Mouse (Mus musculus): ENCODE measurements at regions not wholly inside any gene's neighbourhood (a gene's known extent, or its start where the extent isn't known, plus 50 kb on each side); places are given as distances from the start of the nearest gene placed in this dataset.

DNA sequence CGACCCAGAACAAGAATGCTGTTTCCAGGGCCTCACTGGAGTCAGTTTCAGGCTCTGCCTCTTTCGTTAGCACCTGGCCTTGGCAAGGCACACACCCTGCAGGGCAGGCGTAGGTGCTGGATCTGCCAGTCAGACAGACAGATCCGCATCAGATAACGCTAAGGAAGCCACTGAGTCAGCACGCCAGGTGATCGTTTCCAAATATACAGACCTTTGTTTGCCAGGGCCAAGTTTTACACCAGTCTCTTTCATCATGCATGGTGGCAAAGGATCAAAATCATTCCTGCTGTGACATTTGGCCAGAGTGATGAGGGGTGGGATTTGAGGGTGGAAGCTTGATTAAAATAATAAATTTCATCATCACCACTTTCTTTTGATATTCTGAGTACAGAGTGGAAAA, 411.0 kb downstream of the Ofcc1 start:
- 0 out of 2 replicates have a peak, but pooled peaks cover 3% of the 10 kb centered on the region for H3K4me1 ChIP-seq (replicated peaks)
- no peak overlapping the region for H3K4me3 ChIP-seq
- no peaks in the 10 kb centered on the region for H3K27me3 ChIP-seq (ENCODE audit: insufficient read depth, poor library complexity, severe bottlenecking)
- H3K36me3 ChIP-seq = no peaks in the 10 kb centered on the region
- 74% methylated on average over 7 of the region's 7 CpGs for WGBS
- no peak overlapping the region for H3K27ac ChIP-seq
- DNase-seq (ENCODE audit: low spot score) = no peak
- no peaks in the 10 kb centered on the region for H3K9me3 ChIP-seq

GRCm38 (mm10) chr13:39935216-39935615, 426.0 kb downstream of the Ofcc1 start:
- 75% methylated on average over 2 of the region's 2 CpGs for WGBS
- H3K36me3 ChIP-seq = no peaks in the 10 kb centered on the region

GRCm38 (mm10) chr13:39931487-39931886, 429.8 kb downstream of the Ofcc1 start:
- 74% methylated on average over 3 of the region's 3 CpGs for WGBS
- H3K36me3 ChIP-seq = no peaks in the 10 kb centered on the region
- no peak overlapping the region for H3K27ac ChIP-seq
- no peaks in the 10 kb centered on the region for H3K27me3 ChIP-seq (ENCODE audit: insufficient read depth, poor library complexity, severe bottlenecking)
- no peak for DNase-seq (ENCODE audit: low spot score)
- H3K4me1 ChIP-seq (replicated peaks) = no peaks in the 10 kb centered on the region
- no peaks in the 10 kb centered on the region for H3K9me3 ChIP-seq
- H3K4me3 ChIP-seq = no peak overlapping the region

More at GRCm38 (mm10) chr13:39935216-39935615, 426.0 kb downstream of the Ofcc1 start:
- H3K27ac ChIP-seq = no peak overlapping the region
- H3K4me3 ChIP-seq = no peak overlapping the region
- DNase-seq (ENCODE audit: low spot score) = no peak
- H3K9me3 ChIP-seq = no peaks in the 10 kb centered on the region
- no peaks in the 10 kb centered on the region for H3K27me3 ChIP-seq (ENCODE audit: insufficient read depth, poor library complexity, severe bottlenecking)
- H3K4me1 ChIP-seq (replicated peaks) = no peaks in the 10 kb centered on the region

DNA sequence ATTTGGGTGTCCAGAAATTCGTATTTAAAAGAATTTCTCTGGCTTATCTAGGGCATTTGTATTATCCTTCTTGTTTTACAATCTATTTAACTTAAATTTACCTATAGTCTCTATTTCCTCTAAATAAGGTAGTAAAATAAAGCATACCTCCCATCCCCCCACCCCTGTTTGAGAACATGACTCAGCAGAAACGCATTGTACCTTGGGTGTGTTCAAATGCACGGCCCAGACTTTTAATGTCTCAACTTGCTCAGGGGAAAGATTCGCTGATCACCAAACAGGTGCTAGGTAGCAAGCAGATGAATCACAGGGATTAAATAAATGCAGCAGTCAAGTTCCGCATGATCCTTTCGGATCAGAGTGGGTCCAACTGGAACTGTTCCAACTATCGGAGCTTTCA, 432.7 kb downstream of the Ofcc1 start:
- Histone ChIP-seq H3K9me3 (no peaks in the 10 kb centered on the region), H3K27me3 (ENCODE audit: insufficient read depth, poor library complexity, severe bottlenecking) (no peaks in the 10 kb centered on the region), H3K4me3 (no peak overlapping the region), H3K36me3 (no peaks in the 10 kb centered on the region), H3K27ac (no peak overlapping the region), H3K4me1 (replicated peaks) (no peaks in the 10 kb centered on the region)
- no peak for DNase-seq (ENCODE audit: low spot score)
- 92% methylated on average over 7 of the region's 7 CpGs for WGBS

DNA sequence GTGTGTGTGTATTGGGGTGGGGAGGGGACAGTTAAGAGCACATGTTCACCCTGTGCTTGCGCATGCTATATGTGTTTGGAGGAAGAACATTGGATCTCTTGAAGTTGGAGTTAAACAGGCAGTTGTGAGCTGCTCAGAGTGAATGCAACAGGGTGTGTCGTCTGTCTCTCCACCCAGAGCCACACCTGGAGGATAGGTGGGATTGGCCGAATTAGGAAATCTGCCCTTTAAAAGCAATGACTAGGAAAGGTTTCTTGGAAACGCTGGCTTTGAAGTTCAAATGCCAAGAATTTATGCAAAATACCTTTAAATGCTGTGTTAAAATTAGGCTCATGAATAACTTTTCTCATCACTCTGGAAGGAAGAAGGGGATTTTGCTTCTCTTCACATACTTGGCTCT, 436.9 kb downstream of the Ofcc1 start:
- H3K27ac ChIP-seq = no peak overlapping the region
- no peaks in the 10 kb centered on the region for H3K4me1 ChIP-seq (replicated peaks)
- H3K9me3 ChIP-seq = no peaks in the 10 kb centered on the region
- H3K27me3 ChIP-seq (ENCODE audit: insufficient read depth, poor library complexity, severe bottlenecking) = no peaks in the 10 kb centered on the region
- H3K4me3 ChIP-seq = no peak overlapping the region
- WGBS = 92% methylated on average over 4 of the region's 4 CpGs
- no peaks in the 10 kb centered on the region for H3K36me3 ChIP-seq
- DNase-seq (ENCODE audit: low spot score) = no peak

- no peaks in the 10 kb centered on the region for H3K27me3 ChIP-seq (ENCODE audit: insufficient read depth, poor library complexity, severe bottlenecking)
- H3K4me1 ChIP-seq (replicated peaks) = no peaks in the 10 kb centered on the region
- H3K4me3 ChIP-seq = no peak overlapping the region
- WGBS = 86% methylated on average over 9 of the region's 9 CpGs
- no peak overlapping the region for H3K27ac ChIP-seq
- H3K36me3 ChIP-seq = no peaks in the 10 kb centered on the region
- no peaks in the 10 kb centered on the region for H3K9me3 ChIP-seq
- no peak for DNase-seq (ENCODE audit: low spot score)
These were observed 438.1 kb downstream of the Ofcc1 start for GRCm38 (mm10) chr13:39923113-39923512.

DNA sequence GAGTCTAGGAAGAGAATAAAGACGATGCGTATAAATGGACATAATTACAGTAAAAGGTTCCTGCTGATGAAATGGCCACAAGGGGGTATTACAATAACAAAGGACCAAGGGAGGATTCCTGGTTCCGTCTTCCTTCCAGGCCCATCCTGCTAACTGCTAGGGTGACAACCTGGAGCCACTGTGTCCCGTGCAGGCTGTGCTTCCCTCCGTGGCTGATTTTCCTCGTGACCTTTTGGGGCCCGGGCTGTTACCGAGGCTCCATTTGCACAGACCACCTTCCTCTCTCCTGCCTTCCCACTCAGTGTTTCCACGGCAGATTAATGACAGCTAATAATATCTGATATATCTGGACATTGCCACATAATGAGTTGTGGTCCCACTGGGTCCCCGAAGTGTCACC, 453.5 kb downstream of the Ofcc1 start:
- Histone ChIP-seq H3K27ac (no peak overlapping the region), H3K9me3 (no peaks in the 10 kb centered on the region), H3K36me3 (no peaks in the 10 kb centered on the region), H3K4me1 (replicated peaks) (peaks cover 20% of the 10 kb centered on the region), H3K27me3 (ENCODE audit: insufficient read depth, poor library complexity, severe bottlenecking) (peaks cover 5% of the 10 kb centered on the region; the same call in 1 of the 2 replicates), H3K4me3 (no peak overlapping the region)
- 70% methylated on average over 10 of the region's 10 CpGs for WGBS
- DNase-seq (ENCODE audit: low spot score) = no peak

GRCm38 (mm10) chr13:39904264-39904663, 457.0 kb downstream of the Ofcc1 start:
- Histone ChIP-seq H3K27ac (peak overlapping the region; percentile 40; the same call in 1 of the 2 replicates), H3K27me3 (ENCODE audit: insufficient read depth, poor library complexity, severe bottlenecking) (peaks cover 20% of the 10 kb centered on the region; the same call in 1 of the 2 replicates), H3K9me3 (no peaks in the 10 kb centered on the region), H3K36me3 (no peaks in the 10 kb centered on the region), H3K4me3 (no peak overlapping the region), H3K4me1 (replicated peaks) (peaks cover 20% of the 10 kb centered on the region)
- WGBS = 37% methylated on average over 8 of the region's 8 CpGs
- peak; percentile 10 for DNase-seq (ENCODE audit: low spot score)

DNA sequence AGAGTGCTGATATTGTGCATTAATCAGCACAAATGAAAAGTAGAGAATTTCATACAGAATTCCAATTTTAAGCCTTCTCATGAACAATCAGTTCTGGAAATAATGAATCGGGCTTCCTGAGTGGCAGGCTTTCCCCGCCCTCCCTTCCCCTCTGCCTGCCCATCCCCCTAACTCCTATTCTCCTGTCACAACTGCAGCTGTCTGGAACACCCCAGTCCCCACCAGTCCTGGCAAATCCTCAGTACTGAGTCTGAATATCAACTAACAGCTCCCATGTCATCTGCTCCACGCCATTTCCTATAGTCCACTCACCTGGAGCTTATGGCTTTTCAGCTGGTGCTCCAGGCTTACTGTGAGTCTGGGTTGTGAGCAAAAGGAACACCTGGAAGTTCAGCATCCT, 457.9 kb downstream of the Ofcc1 start:
- DNase-seq (ENCODE audit: low spot score) = no peak
- 60% methylated on average over 3 of the region's 3 CpGs for WGBS
- Histone ChIP-seq H3K4me1 (replicated peaks) (peaks cover 20% of the 10 kb centered on the region), H3K27ac (peak overlapping the region; percentile 40; the same call in 1 of the 2 replicates), H3K36me3 (no peaks in the 10 kb centered on the region), H3K4me3 (no peak overlapping the region), H3K9me3 (no peaks in the 10 kb centered on the region), H3K27me3 (ENCODE audit: insufficient read depth, poor library complexity, severe bottlenecking) (peaks cover 27% of the 10 kb centered on the region; the same call in 1 of the 2 replicates)

GRCm38 (mm10) chr13:39899332-39899731, 461.9 kb downstream of the Ofcc1 start:
- no peaks in the 10 kb centered on the region for H3K9me3 ChIP-seq
- no peak overlapping the region for H3K27ac ChIP-seq
- no peak for DNase-seq (ENCODE audit: low spot score)
- H3K4me3 ChIP-seq = no peak overlapping the region
- no peaks in the 10 kb centered on the region for H3K36me3 ChIP-seq
- WGBS = 86% methylated on average over 2 of the region's 2 CpGs
- H3K4me1 ChIP-seq (replicated peaks) = peaks cover 13% of the 10 kb centered on the region
- peaks cover 36% of the 10 kb centered on the region; the same call in 1 of the 2 replicates for H3K27me3 ChIP-seq (ENCODE audit: insufficient read depth, poor library complexity, severe bottlenecking)

GRCm38 (mm10) chr13:39898412-39898979, 462.8 kb downstream of the Ofcc1 start:
- Histone ChIP-seq H3K4me3 (no peak overlapping the region), H3K36me3 (no peaks in the 10 kb centered on the region), H3K27me3 (ENCODE audit: insufficient read depth, poor library complexity, severe bottlenecking) (peaks cover 36% of the 10 kb centered on the region; the same call in 1 of the 2 replicates), H3K9me3 (no peaks in the 10 kb centered on the region), H3K4me1 (replicated peaks) (peaks cover 4% of the 10 kb centered on the region), H3K27ac (no peak overlapping the region)
- no peak for DNase-seq (ENCODE audit: low spot score)
- 83% methylated on average over 5 of the region's 5 CpGs for WGBS

DNA sequence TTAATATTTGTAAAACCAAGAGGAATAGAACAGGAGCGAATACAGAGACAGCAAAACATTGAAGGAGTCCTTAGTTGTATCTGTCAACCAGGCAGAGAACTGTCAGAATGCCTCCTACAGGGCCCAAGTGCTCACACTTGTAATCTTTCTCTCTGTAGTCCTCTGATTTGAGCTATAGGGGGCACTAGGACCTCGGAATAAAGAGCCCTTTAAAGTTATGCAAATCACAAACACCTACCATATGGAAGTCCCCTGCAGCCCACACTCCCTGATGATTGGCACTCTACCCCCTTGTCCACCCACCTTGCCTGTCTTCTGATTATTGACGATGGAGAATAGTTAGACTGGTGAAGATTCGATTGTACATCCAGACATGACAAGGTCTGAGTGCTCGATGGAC, 467.1 kb downstream of the Ofcc1 start:
- Histone ChIP-seq H3K36me3 (no peaks in the 10 kb centered on the region), H3K27ac (no peak overlapping the region), H3K27me3 (ENCODE audit: insufficient read depth, poor library complexity, severe bottlenecking) (peaks cover 37% of the 10 kb centered on the region), H3K4me1 (replicated peaks) (no peaks in the 10 kb centered on the region), H3K4me3 (no peak overlapping the region), H3K9me3 (no peaks in the 10 kb centered on the region)
- 69% methylated on average over 5 of the region's 5 CpGs for WGBS
- DNase-seq (ENCODE audit: low spot score) = no peak

DNA sequence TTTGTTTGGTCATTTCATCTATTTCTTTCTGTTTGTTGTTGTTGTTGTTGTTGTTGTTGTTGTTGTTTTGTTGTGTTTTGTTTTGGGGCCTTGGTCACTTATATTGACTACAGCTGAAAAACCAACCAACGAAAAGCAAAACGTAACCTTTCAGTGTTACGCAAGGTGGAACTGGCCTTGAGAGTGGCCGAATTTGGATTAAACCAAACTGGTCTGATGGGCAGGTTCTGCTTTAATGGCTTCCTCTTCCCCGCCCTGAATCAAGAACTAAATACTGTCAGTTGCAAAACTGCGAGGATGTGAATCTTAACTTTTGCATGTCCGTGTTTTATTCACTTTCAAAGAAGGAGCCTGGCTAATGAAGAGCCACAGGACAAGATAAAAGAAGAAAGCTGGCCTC, 480.2 kb downstream of the Ofcc1 start:
- H3K9me3 ChIP-seq = no peaks in the 10 kb centered on the region
- DNase-seq (ENCODE audit: low spot score) = no peak
- H3K27ac ChIP-seq = no peak overlapping the region
- 80% methylated on average over 7 of the region's 7 CpGs for WGBS
- no peaks in the 10 kb centered on the region for H3K36me3 ChIP-seq
- peaks cover 26% of the 10 kb centered on the region for H3K4me1 ChIP-seq (replicated peaks)
- no peak overlapping the region for H3K4me3 ChIP-seq
- peaks cover 85% of the 10 kb centered on the region for H3K27me3 ChIP-seq (ENCODE audit: insufficient read depth, poor library complexity, severe bottlenecking)

GRCm38 (mm10) chr13:39880136-39880535, 481.1 kb downstream of the Ofcc1 start:
- H3K36me3 ChIP-seq = no peaks in the 10 kb centered on the region
- peaks cover 85% of the 10 kb centered on the region for H3K27me3 ChIP-seq (ENCODE audit: insufficient read depth, poor library complexity, severe bottlenecking)
- no peak overlapping the region for H3K27ac ChIP-seq
- no peaks in the 10 kb centered on the region for H3K9me3 ChIP-seq
- 51% methylated on average over 2 of the region's 2 CpGs for WGBS
- peaks cover 26% of the 10 kb centered on the region for H3K4me1 ChIP-seq (replicated peaks)
- DNase-seq (ENCODE audit: low spot score) = no peak
- no peak overlapping the region for H3K4me3 ChIP-seq
